Mouse (Mus musculus): ENCODE results near the gene Rgsl1. TPM values are rescaled to one million over a fixed set of nuclear protein-coding genes. Genes with fewer than 3 reads are reported as not detected.
A peak's percentile ranks its signal among the peaks of the same experiment; 100 is the strongest.
"Not testable (repeated sequence)": the region's sequence is repeated elsewhere in the genome, so short reads cannot be mapped to it uniquely, and the experiment has no call there.

The Rgsl1 gene
- polyA plus RNA-seq, 1 experiment from 2014 or later = 0.18 TPM

DNA sequence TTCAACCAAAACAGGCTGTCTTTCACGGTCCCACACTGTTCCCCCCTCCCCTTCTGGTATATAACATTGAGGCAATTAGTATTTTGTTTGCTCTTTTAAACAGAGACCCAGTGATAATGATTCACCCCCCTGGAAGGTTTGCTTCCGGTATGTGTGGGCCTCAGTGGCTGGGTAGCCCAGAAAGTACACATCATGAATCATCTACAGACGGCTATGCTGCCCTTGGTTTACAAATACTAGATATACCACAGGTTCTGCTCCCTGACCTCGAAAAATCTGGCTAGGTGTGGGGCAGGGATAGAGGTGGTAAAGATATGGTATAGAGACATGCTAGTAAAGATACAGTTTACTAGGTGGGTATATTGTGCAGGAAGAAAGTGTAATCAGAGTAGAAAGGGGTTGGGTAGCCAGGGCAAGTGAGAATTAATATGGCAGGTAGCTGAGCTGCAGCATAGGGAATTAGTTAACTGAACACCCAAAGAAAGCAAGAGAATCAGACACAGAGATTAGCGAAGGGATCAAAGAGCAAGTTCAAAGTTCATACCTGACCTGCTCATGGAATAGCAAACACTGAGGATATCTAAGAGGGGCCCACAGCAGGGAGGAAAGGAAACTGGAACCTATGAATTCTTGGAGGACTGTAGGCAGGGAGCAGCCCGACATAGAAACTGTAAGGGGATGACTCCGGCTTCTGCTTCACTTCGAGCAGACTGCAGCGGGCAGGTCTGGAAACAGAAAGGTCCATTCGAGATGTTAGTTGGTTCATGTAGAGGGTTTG, 73.8 kb downstream of the Rgsl1 start:
- H3K36me3 ChIP-seq = no peaks in the 10 kb centered on the region
- WGBS = 86% methylated on average over 10 of the region's 10 CpGs
- no peak for ATAC-seq (replicated peaks)
- H3K27me3 ChIP-seq = no peaks in the 10 kb centered on the region
- no peak overlapping the region for H3K27ac ChIP-seq (replicated peaks)
- no peaks in the 10 kb centered on the region for H3K4me1 ChIP-seq
- H3K4me2 ChIP-seq (replicated peaks) = no peak overlapping the region
- H3K9me3 ChIP-seq = no peaks in the 10 kb centered on the region
- H3K9ac ChIP-seq (replicated peaks) = no peak overlapping the region
- no peak overlapping the region for H3K4me3 ChIP-seq

DNA sequence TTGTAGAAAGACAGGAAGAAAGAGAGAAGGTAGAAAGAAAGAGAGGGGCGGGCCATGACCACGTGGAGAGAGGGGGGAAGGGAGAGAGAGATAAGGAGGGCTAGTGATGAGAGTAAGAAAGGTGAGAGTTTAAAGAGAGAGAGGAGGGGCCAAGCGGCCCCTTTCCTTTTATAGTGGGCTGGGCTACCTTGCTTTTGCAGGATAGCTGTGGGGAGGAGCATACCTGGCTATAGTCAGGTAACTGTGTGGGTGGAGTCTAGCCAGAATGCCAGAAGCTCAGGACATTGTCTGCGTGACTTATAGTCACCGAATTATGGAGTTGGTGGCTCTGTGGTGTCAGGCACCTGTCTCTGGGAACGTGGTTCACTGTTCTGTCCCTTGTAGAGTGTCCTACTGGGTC, 74.4 kb downstream of the Rgsl1 start:
- H3K4me3 ChIP-seq; H3K4me2 ChIP-seq (replicated peaks); H3K9me3 ChIP-seq; ATAC-seq (replicated peaks); H3K4me1 ChIP-seq; H3K27me3 ChIP-seq; H3K27ac ChIP-seq (replicated peaks); H3K9ac ChIP-seq (replicated peaks); H3K36me3 ChIP-seq: not testable (repeated sequence)
- WGBS = 70% methylated on average over 6 of the region's 6 CpGs

DNA sequence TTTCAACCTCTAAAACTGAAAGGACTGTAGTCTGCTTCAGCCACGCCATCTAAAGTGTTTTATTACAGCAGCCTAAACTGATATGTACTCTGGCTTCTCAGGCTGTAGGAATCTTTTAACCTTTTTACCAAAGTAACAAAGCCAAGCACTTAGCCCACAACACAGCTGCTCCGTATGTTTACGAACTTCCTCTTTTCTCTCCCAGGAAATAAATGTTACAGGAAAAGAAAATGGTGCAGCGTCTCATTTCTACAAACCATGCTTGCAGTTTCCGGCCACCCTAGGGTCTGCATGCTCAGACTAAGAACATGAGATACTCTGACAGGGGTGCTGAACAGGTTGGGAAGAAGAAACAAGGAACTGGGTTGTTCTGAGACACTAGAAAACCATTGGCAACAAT, 75.5 kb downstream of the Rgsl1 start:
- no peaks in the 10 kb centered on the region for H3K27me3 ChIP-seq
- ATAC-seq (replicated peaks) = no peak
- no peak overlapping the region for H3K9ac ChIP-seq (replicated peaks)
- no peaks in the 10 kb centered on the region for H3K9me3 ChIP-seq
- H3K4me1 ChIP-seq = no peaks in the 10 kb centered on the region
- H3K4me3 ChIP-seq = no peak overlapping the region
- WGBS = 84% methylated on average over 5 of the region's 5 CpGs
- no peak overlapping the region for H3K4me2 ChIP-seq (replicated peaks)
- no peaks in the 10 kb centered on the region for H3K36me3 ChIP-seq
- H3K27ac ChIP-seq (replicated peaks) = no peak overlapping the region

GRCm38 (mm10) chr1:153767281-153767680, 76.7 kb downstream of the Rgsl1 start:
- WGBS = 90% methylated on average over 1 of the region's 1 CpGs
- no peak overlapping the region for H3K9ac ChIP-seq (replicated peaks)
- no peaks in the 10 kb centered on the region for H3K27me3 ChIP-seq
- no peak overlapping the region for H3K27ac ChIP-seq (replicated peaks)
- no peak overlapping the region for H3K4me3 ChIP-seq
- H3K36me3 ChIP-seq = peaks cover 5% of the 10 kb centered on the region; the same call in 1 of the 2 replicates
- no peaks in the 10 kb centered on the region for H3K4me1 ChIP-seq
- H3K9me3 ChIP-seq = no peaks in the 10 kb centered on the region
- H3K4me2 ChIP-seq (replicated peaks) = no peak overlapping the region
- no peak for ATAC-seq (replicated peaks)

- no peaks in the 10 kb centered on the region for H3K9me3 ChIP-seq
- no peaks in the 10 kb centered on the region for H3K4me1 ChIP-seq
- no peak overlapping the region for H3K9ac ChIP-seq (replicated peaks)
- H3K27me3 ChIP-seq = no peaks in the 10 kb centered on the region
- ATAC-seq (replicated peaks) = no peak
- 41% methylated on average over 8 of the region's 8 CpGs for WGBS
- no peak overlapping the region for H3K4me2 ChIP-seq (replicated peaks)
- H3K4me3 ChIP-seq = no peak overlapping the region
- peaks cover 11% of the 10 kb centered on the region; the same call in 1 of the 2 replicates for H3K36me3 ChIP-seq
- H3K27ac ChIP-seq (replicated peaks) = no peak overlapping the region
Observed at GRCm38 (mm10) chr1:153766298-153766697, 77.6 kb downstream of the Rgsl1 start.

DNA sequence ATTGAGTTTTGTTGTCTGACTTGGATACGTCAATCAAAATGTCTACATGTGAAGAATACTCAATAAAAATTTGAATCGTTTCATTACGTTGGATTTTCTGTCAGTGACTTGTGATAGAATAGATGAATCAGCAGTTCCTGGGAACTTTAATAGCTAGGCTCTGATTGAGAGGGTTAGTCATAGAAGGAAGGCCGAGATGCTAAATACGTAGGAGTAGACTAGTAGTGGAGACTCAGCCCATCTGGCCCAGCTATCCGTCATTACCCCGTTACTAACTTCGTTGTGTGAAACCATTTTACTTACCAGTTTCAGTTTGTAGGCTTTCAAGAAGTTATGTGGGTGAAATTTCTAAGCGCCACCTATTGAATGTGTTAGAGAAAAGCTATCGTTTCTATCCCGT, 79.8 kb downstream of the Rgsl1 start:
- 90% methylated on average over 11 of the region's 11 CpGs for WGBS
- no peak overlapping the region for H3K9ac ChIP-seq (replicated peaks)
- no peak for ATAC-seq (replicated peaks)
- H3K4me1 ChIP-seq = no peaks in the 10 kb centered on the region
- H3K27ac ChIP-seq (replicated peaks) = no peak overlapping the region
- H3K4me3 ChIP-seq = no peak overlapping the region
- no peaks in the 10 kb centered on the region for H3K9me3 ChIP-seq
- H3K36me3 ChIP-seq = peaks cover 32% of the 10 kb centered on the region
- no peak overlapping the region for H3K4me2 ChIP-seq (replicated peaks)
- H3K27me3 ChIP-seq = no peaks in the 10 kb centered on the region

DNA sequence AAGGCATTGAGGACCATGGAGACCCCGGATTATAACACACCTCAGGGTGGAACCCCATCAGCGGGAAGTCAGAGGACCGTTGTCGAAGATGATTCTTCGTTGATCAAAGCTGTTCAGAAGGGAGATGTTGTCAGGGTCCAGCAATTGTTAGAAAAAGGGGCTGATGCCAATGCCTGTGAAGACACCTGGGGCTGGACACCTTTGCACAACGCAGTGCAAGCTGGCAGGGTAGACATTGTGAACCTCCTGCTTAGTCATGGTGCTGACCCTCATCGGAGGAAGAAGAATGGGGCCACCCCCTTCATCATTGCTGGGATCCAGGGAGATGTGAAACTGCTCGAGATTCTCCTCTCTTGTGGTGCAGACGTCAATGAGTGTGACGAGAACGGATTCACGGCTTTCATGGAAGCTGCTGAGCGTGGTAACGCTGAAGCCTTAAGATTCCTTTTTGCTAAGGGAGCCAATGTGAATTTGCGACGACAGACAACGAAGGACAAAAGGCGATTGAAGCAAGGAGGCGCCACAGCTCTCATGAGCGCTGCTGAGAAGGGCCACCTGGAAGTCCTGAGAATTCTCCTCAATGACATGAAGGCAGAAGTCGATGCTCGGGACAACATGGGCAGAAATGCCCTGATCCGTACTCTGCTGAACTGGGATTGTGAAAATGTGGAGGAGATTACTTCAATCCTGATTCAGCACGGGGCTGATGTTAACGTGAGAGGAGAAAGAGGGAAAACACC, 90.0 kb downstream of the Rgsl1 start:
- Histone ChIP-seq H3K27me3 (no peaks in the 10 kb centered on the region), H3K27ac (replicated peaks) (no peak overlapping the region), H3K9me3 (no peaks in the 10 kb centered on the region), H3K4me3 (no peak overlapping the region), H3K36me3 (peaks cover 27% of the 10 kb centered on the region), H3K4me1 (peaks cover 26% of the 10 kb centered on the region), H3K4me2 (replicated peaks) (no peak overlapping the region), H3K9ac (replicated peaks) (no peak overlapping the region)
- ATAC-seq (replicated peaks) = no peak
- 81% methylated on average over 25 of the region's 25 CpGs for WGBS

DNA sequence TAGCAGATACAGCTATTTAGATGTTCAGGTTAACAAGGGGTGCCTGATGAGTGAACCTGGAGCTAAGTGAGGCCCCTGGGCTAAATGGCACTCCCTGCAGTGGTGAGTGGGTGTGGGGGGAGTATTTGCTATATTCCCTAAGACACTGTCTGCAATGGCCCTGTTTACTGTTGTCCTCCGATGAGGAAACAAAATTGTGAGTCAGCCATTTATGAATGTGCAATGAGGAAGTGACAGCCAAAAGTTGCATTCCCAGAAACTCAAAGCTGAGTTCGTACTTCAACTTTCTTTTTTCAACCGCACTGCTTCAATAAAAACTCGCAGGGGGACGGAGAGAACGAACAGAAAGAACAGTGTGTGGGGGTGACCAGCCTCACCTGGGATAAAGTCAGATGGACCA, 91.4 kb downstream of the Rgsl1 start:
- Histone ChIP-seq H3K4me1 (peaks cover 40% of the 10 kb centered on the region), H3K27me3 (no peaks in the 10 kb centered on the region), H3K9ac (replicated peaks) (0 out of 2 replicates have a peak overlapping the region, but pooled peaks have one; percentile 1), H3K4me2 (replicated peaks) (no peak overlapping the region), H3K36me3 (peaks cover 14% of the 10 kb centered on the region), H3K27ac (replicated peaks) (no peak overlapping the region), H3K4me3 (no peak overlapping the region), H3K9me3 (no peaks in the 10 kb centered on the region)
- ATAC-seq (replicated peaks) = no peak
- WGBS = 93% methylated on average over 6 of the region's 6 CpGs

- Histone ChIP-seq H3K4me3 (no peak overlapping the region), H3K9me3 (no peaks in the 10 kb centered on the region), H3K9ac (replicated peaks) (0 out of 2 replicates have a peak overlapping the region, but pooled peaks have one; percentile 1), H3K27ac (replicated peaks) (no peak overlapping the region), H3K36me3 (peaks cover 14% of the 10 kb centered on the region), H3K4me1 (peaks cover 44% of the 10 kb centered on the region), H3K27me3 (no peaks in the 10 kb centered on the region), H3K4me2 (replicated peaks) (peak overlapping the region; percentile 21)
- 58% methylated on average over 13 of the region's 13 CpGs for WGBS
- no peak for ATAC-seq (replicated peaks)
Observed at GRCm38 (mm10) chr1:153751763-153752301, 92.1 kb downstream of the Rgsl1 start.

- Histone ChIP-seq H3K9me3 (no peaks in the 10 kb centered on the region), H3K36me3 (0 out of 2 replicates have a peak, but pooled peaks cover 5% of the 10 kb centered on the region), H3K4me3 (peak overlapping the region; percentile 46), H3K4me1 (peaks cover 47% of the 10 kb centered on the region), H3K4me2 (replicated peaks) (peak overlapping the region; percentile 51), H3K27ac (replicated peaks) (peak overlapping the region; percentile 84), H3K27me3 (no peaks in the 10 kb centered on the region), H3K9ac (replicated peaks) (peak overlapping the region; percentile 73)
- 0 out of 2 replicates have a peak, but pooled peaks have one; percentile 9 for ATAC-seq (replicated peaks)
- 45% methylated on average over 6 of the region's 6 CpGs for WGBS
Observed at GRCm38 (mm10) chr1:153750054-153750453, 93.9 kb downstream of the Rgsl1 start.

- Histone ChIP-seq H3K27ac (replicated peaks) (peak within 1 kb of the TSS; percentile 84), H3K9ac (replicated peaks) (peak within 1 kb of the TSS; percentile 73), H3K27me3 (no peaks in the 10 kb centered on the region), H3K9me3 (no peaks in the 10 kb centered on the region), H3K4me2 (replicated peaks) (peak within 1 kb of the TSS; percentile 51), H3K4me3 (peak within 1 kb of the TSS; percentile 46), H3K4me1 (peaks cover 51% of the 10 kb centered on the region), H3K36me3 (0 out of 2 replicates have a peak, but pooled peaks cover 5% of the 10 kb centered on the region)
- 2% methylated on average over 18 of the region's 18 CpGs for WGBS
- ATAC-seq (replicated peaks) = peak; percentile 65
Observed at GRCm38 (mm10) chr1:153749211-153749801, 94.6 kb downstream of the Rgsl1 start, which contains the start of gene Rnasel. Gene Rnasel, plus strand, starts transcription at chr1:153749426.

Data from forebrain, embryonic 15.5 days (tissue).